Mouse (Mus musculus) G1E (cell line): Measurements from ENCODE around the gene Mprip. TPM values are rescaled to one million over a fixed set of nuclear protein-coding genes. Genes with fewer than 3 reads are reported as not detected.
"Not testable (repeated sequence)": the region's sequence is repeated elsewhere in the genome, so short reads cannot be mapped to it uniquely, and the experiment has no call there.

Experiments
- ATAC-seq: 2 replicates; pipeline ENCODE4 v1.8.0; 2016; ENCODE audit warnings: mild to moderate bottlenecking; ENCODE audit not compliant: insufficient number of reproducible peaks, poor library complexity, low FRiP score, severe bottlenecking; ENCODE audit errors: extremely low read depth
- DNase-seq: peaks from one replicate; pipeline ENCODE4 v3.0.0; 2012; ENCODE audit warnings: low spot score
- H3K27me3 ChIP-seq: 2 replicates; pipeline ENCODE4 v1.6.1; 2012; ENCODE audit warnings: mild to moderate bottlenecking, low read length, inconsistent platforms; ENCODE audit not compliant: insufficient read depth
- H3K36me3 ChIP-seq: replicated peaks from 2 replicates; pipeline ENCODE3; 2012; ENCODE audit warnings: mild to moderate bottlenecking, inconsistent platforms
- H3K4me1 ChIP-seq: 2 replicates; pipeline ENCODE4 v1.6.1; 2012; ENCODE audit warnings: low read depth, low read length, inconsistent platforms, mixed read lengths; ENCODE audit not compliant: insufficient read depth
- H3K4me3 ChIP-seq: 2 replicates; pipeline ENCODE4 v1.5.1; 2012; ENCODE audit warnings: low read depth, mild to moderate bottlenecking, inconsistent platforms, low read length, moderate library complexity, mixed read lengths
- H3K9me3 ChIP-seq: replicated peaks from 2 replicates; pipeline ENCODE4 v1.6.1; 2012; ENCODE audit warnings: inconsistent platforms
- CTCF ChIP-seq: IDR thresholded peaks from 2 replicates; pipeline ENCODE4 v1.5.1; 2012; ENCODE audit warnings: low read depth, low read length, inconsistent platforms, mixed read lengths
- GATA1 ChIP-seq: IDR thresholded peaks from 2 replicates; pipeline ENCODE4 v1.6.1; 2012; ENCODE audit warnings: borderline replicate concordance, low read length, inconsistent platforms, mixed read lengths
- GATA2 ChIP-seq: IDR thresholded peaks from 2 replicates; pipeline ENCODE4 v1.6.1; 2012; ENCODE audit warnings: low read depth, low read length, inconsistent platforms, borderline replicate concordance
- POLR2AphosphoS5 ChIP-seq: IDR thresholded peaks from 2 replicates; pipeline ENCODE4 v1.6.1; 2012; ENCODE audit warnings: low read depth, low read length, inconsistent platforms; ENCODE audit not compliant: insufficient replicate concordance
- TAL1 ChIP-seq: conservative IDR thresholded peaks from 2 replicates; pipeline ENCODE4 v1.6.1; 2012; ENCODE audit warnings: low read depth, low read length, inconsistent platforms, mixed read lengths
- polyA plus RNA-seq: library from polyadenylated mRNA; stranded (reverse); fragments of >175 nt; gene quantifications from 2 replicates; pipeline ENCODE4 v1.2.3, GENCODE M21; 2012
- total RNA-seq, 2 experiments: library from RNA; stranded (forward) in 1 of 2; stranded (reverse) in 1 of 2; fragments of 200-1000 nt in 1 of 2; fragments of >200 nt in 1 of 2; fragmentation: Nextera tagmentation in 1 of 2; gene quantifications; 2 replicates each; pipeline ENCODE4 v1.2.3; 2014 to 2017

The Mprip gene
- total and polyA plus RNA-seq, 3 experiments: 32.2 to 55.8 (median 43.3) TPM

DNA sequence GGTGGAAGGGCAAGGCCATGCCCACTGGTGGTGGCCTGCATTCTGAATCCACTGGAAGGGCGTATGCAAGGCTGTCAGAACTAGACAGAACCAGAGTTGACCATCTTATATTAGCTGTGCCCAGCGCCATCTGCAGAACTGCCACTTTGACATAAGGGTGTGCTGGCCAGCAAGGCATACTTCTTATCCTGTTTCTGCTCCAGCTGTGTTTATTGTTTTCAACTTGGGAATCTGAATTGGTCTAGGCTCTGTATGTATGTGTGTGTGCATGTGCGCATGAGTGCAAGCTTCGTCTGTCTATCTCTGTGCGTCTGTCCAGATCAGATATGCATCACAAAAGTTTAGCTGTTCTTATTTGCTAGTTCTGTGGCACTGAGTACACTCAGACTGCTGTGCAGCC, 58.1 kb downstream of the Mprip start:
- no peaks in the 10 kb centered on the region for H3K9me3 ChIP-seq
- ATAC-seq: no peak
- no peak for TF ChIP-seq GATA2
- TF ChIP-seq TAL1: no peak
- H3K4me3 ChIP-seq: no peak overlapping the region
- no peaks in the 10 kb centered on the region for H3K4me1 ChIP-seq
- H3K27me3 ChIP-seq: no peaks in the 10 kb centered on the region
- peaks cover 32% of the 10 kb centered on the region for H3K36me3 ChIP-seq
- DNase-seq: no peak

DNA sequence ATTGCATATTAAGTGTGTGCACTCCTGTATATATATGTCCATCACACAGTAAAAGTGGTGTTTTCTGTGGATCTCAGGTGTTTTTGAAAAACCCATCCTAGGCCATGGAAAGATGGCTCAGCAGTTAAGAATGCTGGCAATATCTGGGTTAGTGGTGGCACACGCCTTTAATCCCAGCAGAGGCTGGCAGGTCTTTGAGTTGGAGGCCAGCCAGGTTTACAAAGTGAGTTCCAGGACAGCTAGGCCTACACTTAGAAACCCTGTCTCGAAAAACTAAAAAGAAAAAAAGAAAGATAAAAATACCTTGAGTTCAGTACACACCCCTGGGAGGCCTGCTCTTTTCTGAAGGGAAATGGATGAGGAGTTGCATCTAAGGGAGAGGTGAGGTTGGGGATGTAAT, 60.3 kb downstream of the Mprip start:
- TF ChIP-seq GATA1: no peak
- no peak for TF ChIP-seq GATA2
- TF ChIP-seq POLR2AphosphoS5: no peak
- TF ChIP-seq CTCF: no peak
- no peak for TF ChIP-seq TAL1
- no peaks in the 10 kb centered on the region for H3K4me1 ChIP-seq
- no peaks in the 10 kb centered on the region for H3K9me3 ChIP-seq
- no peak for DNase-seq
- H3K4me3 ChIP-seq: no peak overlapping the region
- no peaks in the 10 kb centered on the region for H3K27me3 ChIP-seq
- no peak for ATAC-seq
- H3K36me3 ChIP-seq: peaks cover 25% of the 10 kb centered on the region

DNA sequence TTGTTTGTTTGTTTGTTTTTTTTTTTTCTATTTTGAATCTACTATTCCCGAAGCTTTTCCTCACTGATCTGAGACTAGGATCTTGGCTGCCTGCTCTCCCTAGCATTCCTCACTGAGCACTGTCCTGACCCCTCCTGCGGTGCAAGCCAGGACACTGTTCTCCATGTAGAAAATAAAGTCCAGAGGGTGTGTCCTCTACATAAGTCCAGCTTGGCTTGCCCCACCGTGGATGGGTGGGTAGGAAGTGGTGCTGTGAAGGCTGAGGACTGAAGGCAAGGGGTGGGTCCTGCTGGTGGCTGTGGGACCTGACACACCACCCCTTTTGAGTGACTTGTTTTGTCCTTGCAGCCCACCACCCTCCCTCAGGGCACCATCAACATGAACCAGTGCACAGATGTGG, 66.1 kb downstream of the Mprip start:
- H3K27me3 ChIP-seq: no peaks in the 10 kb centered on the region
- no peak for TF ChIP-seq GATA2
- TF ChIP-seq GATA1: no peak
- no peak for TF ChIP-seq TAL1
- TF ChIP-seq POLR2AphosphoS5: no peak
- no peak for TF ChIP-seq CTCF
- peaks cover 57% of the 10 kb centered on the region for H3K36me3 ChIP-seq
- no peak overlapping the region for H3K4me3 ChIP-seq
- DNase-seq (no peak), ATAC-seq (no peak)
- H3K4me1 ChIP-seq: no peaks in the 10 kb centered on the region
- no peaks in the 10 kb centered on the region for H3K9me3 ChIP-seq

DNA sequence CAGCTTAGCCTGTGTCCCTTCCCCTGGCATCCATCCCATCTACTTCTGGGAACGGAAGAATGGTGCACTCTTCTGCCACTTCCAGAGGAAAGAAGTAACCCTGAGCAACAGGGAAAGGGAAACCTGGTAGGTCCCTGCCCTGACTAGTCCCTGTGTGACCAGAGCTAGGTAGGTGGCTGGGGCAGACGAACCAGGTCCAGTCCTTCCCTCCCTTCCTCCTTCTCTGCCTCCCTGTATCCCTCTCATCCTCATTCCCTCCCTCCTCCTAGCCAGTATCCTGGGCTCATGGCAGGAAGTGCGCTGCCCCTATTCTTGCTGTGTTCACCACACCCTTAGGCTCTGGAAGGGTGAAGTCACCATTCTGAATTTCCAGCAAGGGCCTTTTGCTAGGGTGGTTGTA, 70.7 kb downstream of the Mprip start:
- no peak for DNase-seq
- peaks cover 89% of the 10 kb centered on the region for H3K36me3 ChIP-seq
- ATAC-seq: no peak
- TF ChIP-seq GATA2 (no peak), POLR2AphosphoS5 (no peak), GATA1 (no peak), CTCF (no peak), TAL1 (no peak)
- no peaks in the 10 kb centered on the region for H3K9me3 ChIP-seq
- no peaks in the 10 kb centered on the region for H3K27me3 ChIP-seq
- no peaks in the 10 kb centered on the region; the same call in 1 of the 2 replicates for H3K4me1 ChIP-seq
- no peak overlapping the region for H3K4me3 ChIP-seq

DNA sequence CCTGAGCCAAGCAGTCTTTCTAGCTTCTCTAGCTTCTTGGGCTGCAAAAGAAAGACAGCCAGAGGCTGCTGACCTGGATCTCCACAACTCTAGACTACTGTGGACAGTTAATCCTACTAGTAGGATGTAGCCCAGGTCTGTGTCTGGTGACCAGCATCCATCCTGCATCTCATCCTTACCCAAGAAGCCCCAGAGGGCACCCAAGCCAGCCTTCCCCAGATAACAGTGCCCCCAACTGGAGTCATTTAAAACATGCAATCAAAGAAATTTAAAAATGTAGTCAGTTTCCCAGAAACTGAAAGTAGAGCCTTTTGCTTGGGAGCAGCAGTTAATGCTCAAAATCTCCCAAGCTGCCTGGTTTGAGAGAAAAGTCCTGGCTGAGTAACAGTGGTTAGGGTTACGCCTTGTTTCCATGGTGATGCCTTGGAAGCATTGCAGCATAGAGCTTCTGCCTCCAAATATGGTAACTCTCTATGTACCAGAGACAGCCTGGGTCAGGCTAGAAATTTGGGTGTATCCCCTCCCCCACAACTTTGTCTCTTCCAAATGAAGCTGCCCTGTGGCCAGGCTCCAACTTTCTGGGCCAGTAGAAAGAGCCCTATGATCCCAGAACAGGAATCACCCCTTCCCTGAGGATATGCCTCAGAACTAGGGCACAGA, 71.4 kb downstream of the Mprip start:
- Histone ChIP-seq H3K27me3 (no peaks in the 10 kb centered on the region), H3K36me3 (peaks cover 92% of the 10 kb centered on the region), H3K9me3 (no peaks in the 10 kb centered on the region), H3K4me3 (no peak overlapping the region), H3K4me1 (no peaks in the 10 kb centered on the region; the same call in 1 of the 2 replicates)
- TF ChIP-seq TAL1 (no peak), POLR2AphosphoS5 (no peak), CTCF (no peak), GATA2 (no peak), GATA1 (no peak)
- no peak for DNase-seq
- ATAC-seq: no peak

DNA sequence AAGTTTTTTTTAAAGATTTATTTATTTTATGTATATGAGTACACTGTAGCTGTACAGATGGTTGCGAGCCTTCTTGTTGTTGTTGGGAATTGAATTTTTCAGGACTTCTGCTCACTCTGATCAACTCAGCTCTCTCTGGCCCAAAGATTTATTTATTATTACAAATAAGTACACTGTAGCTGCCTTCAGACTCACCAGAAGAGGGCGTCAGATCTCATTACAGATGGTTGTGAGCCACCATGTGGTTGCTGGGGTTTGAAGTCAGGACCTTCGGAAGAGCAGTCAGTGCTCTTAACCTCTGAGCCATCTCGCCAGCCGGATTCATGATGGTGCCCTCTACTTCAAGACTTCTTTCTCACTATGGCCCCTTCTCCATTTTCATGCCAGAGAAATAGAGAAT, 72.5 kb downstream of the Mprip start:
- ATAC-seq, H3K27me3 ChIP-seq, H3K4me3 ChIP-seq, H3K4me1 ChIP-seq, H3K9me3 ChIP-seq, DNase-seq: not testable (repeated sequence)
- peaks cover 92% of the 10 kb centered on the region for H3K36me3 ChIP-seq

DNA sequence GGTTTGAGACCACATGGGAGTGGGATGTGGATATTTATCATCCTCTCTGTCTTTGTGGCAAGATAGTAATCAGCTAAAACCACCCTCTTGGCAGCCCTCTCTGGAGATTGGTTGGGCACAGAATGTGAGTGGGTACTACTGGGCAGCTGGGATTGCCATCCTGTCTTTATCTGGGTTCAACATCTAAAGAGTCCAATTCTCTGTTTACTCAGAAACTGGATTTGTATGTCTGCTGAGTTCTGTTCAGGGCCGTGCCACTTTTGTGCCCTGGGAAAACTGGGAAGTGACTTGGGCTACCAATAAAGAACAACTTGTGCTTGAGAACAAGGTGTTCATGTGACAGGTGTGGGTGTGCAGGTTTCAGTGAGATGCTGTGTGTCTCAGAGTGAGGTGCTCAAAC, 73.2 kb downstream of the Mprip start:
- Histone ChIP-seq H3K4me3 (no peak overlapping the region), H3K36me3 (peaks cover 94% of the 10 kb centered on the region), H3K9me3 (no peaks in the 10 kb centered on the region), H3K27me3 (no peaks in the 10 kb centered on the region), H3K4me1 (peaks cover 3% of the 10 kb centered on the region)
- DNase-seq (no peak), ATAC-seq (no peak)
- TF ChIP-seq GATA1 (no peak), GATA2 (no peak)

DNA sequence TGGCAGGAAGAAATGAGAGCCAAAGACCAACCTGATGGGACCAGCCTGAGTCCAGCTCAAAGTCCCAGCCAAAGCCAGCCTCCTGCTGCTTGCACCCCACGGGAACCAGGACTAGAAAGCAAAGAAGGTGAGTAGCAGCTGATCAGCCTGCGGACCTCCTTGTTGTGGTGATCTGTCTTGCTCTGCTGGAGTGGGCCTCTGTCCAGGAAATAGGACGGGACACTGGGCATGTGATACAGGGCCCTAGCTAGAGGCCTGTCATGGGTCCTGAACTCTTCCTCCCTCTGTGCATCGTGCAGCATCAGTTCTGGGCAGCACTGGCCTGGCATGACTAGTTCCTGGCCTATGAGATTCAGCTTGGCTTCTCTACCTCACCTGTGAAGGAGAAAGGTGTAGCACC, 74.8 kb downstream of the Mprip start:
- DNase-seq, H3K27me3 ChIP-seq, H3K9me3 ChIP-seq, ATAC-seq, H3K4me3 ChIP-seq: not testable (repeated sequence)
- Histone ChIP-seq H3K36me3 (peaks cover 94% of the 10 kb centered on the region), H3K4me1 (peaks cover 12% of the 10 kb centered on the region)
